Mouse (Mus musculus) embryonic facial prominence, embryonic 14.5 days (tissue): ENCODE measurements around the gene Plpp4. TPM values are rescaled to one million over a fixed set of nuclear protein-coding genes. Genes with fewer than 3 reads are reported as not detected.

Experiments
- ATAC-seq: fragments of 200-750 bp; cut with Nextera tagmentation; 2 replicates; pipeline ENCODE4 v1.8.0; 2017; ENCODE audit warnings: low read depth, moderate number of reproducible peaks, moderate TSS enrichment
- DNase-seq: peaks from one replicate; pipeline ENCODE4 v3.0.0-alpha.2; 2015; ENCODE audit warnings: low spot score
- H3K27ac ChIP-seq: fragments of 300-500 bp; sonication (generic); replicated peaks from 2 replicates; pipeline ENCODE4 v1.5.1; 2014; ENCODE audit warnings: low read depth, mild to moderate bottlenecking, low read length, moderate library complexity
- H3K27me3 ChIP-seq: fragments of 300-500 bp; sonication (generic); replicated peaks from 2 replicates; pipeline ENCODE4 v1.6.1; 2014; ENCODE audit warnings: low read length; ENCODE audit not compliant: control insufficient read depth, insufficient read depth
- H3K36me3 ChIP-seq: fragments of 300-500 bp; sonication (generic); 2 replicates; pipeline ENCODE4 v1.6.1; 2014; ENCODE audit warnings: low read length, mixed read lengths; ENCODE audit not compliant: control insufficient read depth, insufficient read depth
- H3K4me1 ChIP-seq: fragments of 300-500 bp; sonication (generic); 2 replicates; pipeline ENCODE4 v1.6.1; 2014; ENCODE audit warnings: antibody characterized with exemption, low read length; ENCODE audit not compliant: control insufficient read depth, insufficient read depth
- H3K4me2 ChIP-seq: fragments of 300-500 bp; sonication (generic); 2 replicates; pipeline ENCODE4 v1.6.1; 2014; ENCODE audit warnings: low read depth, mild to moderate bottlenecking, low read length, moderate library complexity, mixed read lengths
- H3K4me3 ChIP-seq: fragments of 300-500 bp; sonication (generic); 2 replicates; pipeline ENCODE4 v1.5.1; 2014; ENCODE audit warnings: low read depth, mild to moderate bottlenecking, low read length
- H3K9ac ChIP-seq: fragments of 300-500 bp; sonication (generic); 2 replicates; pipeline ENCODE4 v1.6.1; 2014; ENCODE audit warnings: low read depth, mild to moderate bottlenecking, low read length, moderate library complexity, mixed read lengths
- H3K9me3 ChIP-seq: fragments of 300-500 bp; sonication (generic); 2 replicates; pipeline ENCODE4 v1.6.1; 2016; ENCODE audit warnings: low read length; ENCODE audit not compliant: control insufficient read depth
- WGBS: fragments of 180-500 bp; shearing (Covaris S2); extraction: QIAGEN DNeasy Blood & Tissue Kit; methylation state at CpG from one replicate; pipeline ENCODE4 v1.1.7; 2014; 5-methylcytosine and 5-hydroxymethylcytosine counted together
- polyA plus RNA-seq: library from polyadenylated mRNA; unstranded; fragments of >200 nt; fragmentation: Nextera tagmentation; extraction: Ambion mirVana; gene quantifications from 2 replicates; pipeline ENCODE4 v1.2.1, GENCODE M21; 2014

The Plpp4 gene
- polyA plus RNA-seq, 1 experiment from 2014 or later = 0.93 TPM

DNA sequence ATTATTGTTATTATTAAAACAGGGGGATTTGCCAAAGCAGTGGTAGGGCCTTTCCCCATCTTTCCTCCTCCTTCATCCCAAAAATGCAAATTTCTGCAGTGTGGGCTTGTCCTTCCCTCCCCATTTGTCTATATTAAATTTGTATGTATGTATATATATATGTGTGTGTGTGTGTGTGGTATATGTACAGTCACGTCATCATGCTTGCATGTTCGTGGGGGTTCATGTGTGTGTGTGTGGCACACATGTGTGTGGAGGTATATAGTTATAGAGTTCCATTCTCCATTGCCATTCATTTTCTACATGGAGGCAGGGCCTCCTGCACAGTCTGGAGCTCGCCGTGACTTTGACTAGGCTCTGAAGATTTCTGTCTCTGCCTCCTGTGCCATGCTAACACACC is 22.0 kb downstream of the Plpp4 start:
- Histone ChIP-seq H3K9ac (no peak overlapping the region), H3K4me1 (no peaks in the 10 kb centered on the region), H3K27ac (no peak overlapping the region), H3K4me3 (no peak overlapping the region), H3K9me3 (no peaks in the 10 kb centered on the region), H3K36me3 (no peaks in the 10 kb centered on the region), H3K27me3 (no peaks in the 10 kb centered on the region), H3K4me2 (no peak overlapping the region)
- 88% methylated on average over 4 of the region's 4 CpGs for WGBS
- ATAC-seq (no peak), DNase-seq (no peak)

DNA sequence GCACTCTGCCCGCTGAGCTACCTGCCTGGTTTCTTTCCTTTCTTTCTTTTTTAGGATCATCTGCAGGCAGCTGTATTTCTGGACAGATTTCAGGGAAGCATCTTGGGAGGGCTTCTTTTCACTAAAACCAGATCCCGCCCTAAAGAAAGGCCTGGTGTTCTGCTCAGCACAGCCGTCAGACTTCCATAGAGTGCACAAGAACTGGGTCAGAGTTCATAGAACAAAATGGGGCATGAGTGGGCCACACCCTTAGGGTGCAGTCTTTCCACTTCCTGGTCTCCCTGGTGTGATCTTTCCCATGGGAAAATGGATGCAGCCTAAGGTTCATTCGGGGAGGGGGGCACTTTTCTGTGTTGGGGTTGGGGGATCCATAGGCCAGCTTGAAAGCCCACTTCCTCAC is 22.4 kb downstream of the Plpp4 start:
- H3K27ac ChIP-seq = no peak overlapping the region
- no peak overlapping the region for H3K4me2 ChIP-seq
- no peaks in the 10 kb centered on the region for H3K9me3 ChIP-seq
- H3K4me1 ChIP-seq = no peaks in the 10 kb centered on the region
- no peaks in the 10 kb centered on the region for H3K27me3 ChIP-seq
- DNase-seq (no peak), ATAC-seq (no peak)
- H3K9ac ChIP-seq = no peak overlapping the region
- no peaks in the 10 kb centered on the region for H3K36me3 ChIP-seq
- 67% methylated on average over 4 of the region's 4 CpGs for WGBS
- H3K4me3 ChIP-seq = no peak overlapping the region

DNA sequence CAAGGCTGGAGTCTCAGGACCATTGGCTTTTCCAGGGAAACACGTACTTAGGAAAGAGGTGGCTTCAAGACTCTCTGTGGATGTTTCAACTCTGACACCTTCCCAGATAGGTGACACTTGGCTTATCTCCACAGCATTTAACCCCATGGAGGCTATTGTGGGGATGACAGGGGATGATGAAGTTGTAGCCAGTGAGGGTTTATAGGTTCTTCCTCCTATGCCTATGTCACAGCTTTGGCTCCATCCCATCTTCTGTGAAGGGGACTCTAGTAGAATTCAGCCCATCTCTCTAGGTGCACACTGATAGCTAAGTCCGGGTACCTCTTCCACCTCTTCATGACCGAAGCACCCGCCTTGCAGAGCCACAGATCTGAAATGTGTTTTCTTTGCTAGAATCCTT is 25.1 kb downstream of the Plpp4 start:
- no peak overlapping the region for H3K4me3 ChIP-seq
- no peak for DNase-seq
- H3K9ac ChIP-seq = no peak overlapping the region
- H3K27me3 ChIP-seq = no peaks in the 10 kb centered on the region
- H3K36me3 ChIP-seq = no peaks in the 10 kb centered on the region
- no peak for ATAC-seq
- H3K4me2 ChIP-seq = no peak overlapping the region
- WGBS = 87% methylated on average over 4 of the region's 4 CpGs
- H3K9me3 ChIP-seq = no peaks in the 10 kb centered on the region
- no peaks in the 10 kb centered on the region for H3K4me1 ChIP-seq
- no peak overlapping the region for H3K27ac ChIP-seq

DNA sequence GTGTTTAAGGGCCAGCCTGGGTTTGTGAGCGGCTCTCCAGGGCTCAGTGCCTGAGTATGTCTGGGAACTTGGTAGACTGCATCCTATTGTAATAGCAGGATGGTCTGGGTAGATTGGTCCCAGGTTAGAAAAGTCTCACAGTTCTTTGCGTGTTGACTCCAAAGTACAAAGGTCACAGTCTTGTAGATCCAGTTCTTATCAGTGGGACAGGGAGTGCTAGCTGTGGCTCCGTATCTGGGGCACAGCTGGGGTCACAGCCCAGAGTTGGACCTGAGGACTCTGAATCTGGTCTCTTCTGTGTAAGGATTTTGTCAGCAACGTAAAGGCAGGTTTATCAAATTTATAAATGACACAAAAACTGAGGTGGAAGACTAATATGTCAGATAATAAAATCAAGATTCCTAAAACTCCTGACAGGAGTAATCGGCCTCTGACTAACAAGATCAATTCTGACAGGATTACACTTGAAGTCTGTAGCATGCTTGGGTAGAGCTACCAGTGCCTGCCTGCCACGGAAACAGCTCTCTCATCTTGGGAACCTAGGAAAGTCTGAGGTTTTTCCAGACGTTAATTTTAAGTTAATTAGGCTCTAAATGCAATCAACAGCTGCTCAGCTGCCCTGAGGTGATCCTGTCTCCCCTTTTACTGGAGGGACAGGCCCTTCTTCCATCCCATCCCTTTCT is 28.5 kb downstream of the Plpp4 start:
- no peaks in the 10 kb centered on the region for H3K9me3 ChIP-seq
- no peak overlapping the region for H3K4me2 ChIP-seq
- ATAC-seq = no peak
- H3K4me1 ChIP-seq = no peaks in the 10 kb centered on the region
- no peak overlapping the region for H3K4me3 ChIP-seq
- no peaks in the 10 kb centered on the region for H3K36me3 ChIP-seq
- H3K27ac ChIP-seq = no peak overlapping the region
- no peaks in the 10 kb centered on the region for H3K27me3 ChIP-seq
- no peak for DNase-seq
- H3K9ac ChIP-seq = no peak overlapping the region
- 56% methylated on average over 7 of the region's 7 CpGs for WGBS

DNA sequence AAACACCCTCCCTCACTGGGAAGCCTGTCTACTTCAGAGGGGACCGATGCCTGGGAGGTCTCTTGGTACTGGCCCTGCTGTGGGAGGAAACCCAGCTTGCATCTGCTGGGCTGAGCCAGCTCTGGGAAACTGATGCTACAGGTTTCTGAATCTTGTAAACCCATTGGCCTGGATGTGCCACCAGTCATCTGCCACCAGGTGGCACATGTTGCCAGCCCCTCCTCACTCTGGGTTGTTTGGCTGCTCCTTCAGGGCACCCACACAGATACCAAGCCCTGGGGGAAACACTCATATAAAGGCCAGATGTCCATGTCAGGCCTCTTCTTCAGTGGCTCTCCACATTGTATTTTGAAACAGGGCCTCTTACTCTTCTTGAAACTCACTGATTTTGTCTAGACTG is 36.4 kb downstream of the Plpp4 start:
- H3K4me2 ChIP-seq = no peak overlapping the region
- H3K9me3 ChIP-seq = no peaks in the 10 kb centered on the region
- 75% methylated on average over 1 of the region's 1 CpGs for WGBS
- no peak for ATAC-seq
- H3K36me3 ChIP-seq = no peaks in the 10 kb centered on the region
- no peak overlapping the region for H3K27ac ChIP-seq
- H3K9ac ChIP-seq = no peak overlapping the region
- H3K4me3 ChIP-seq = no peak overlapping the region
- no peak for DNase-seq
- no peaks in the 10 kb centered on the region for H3K4me1 ChIP-seq
- H3K27me3 ChIP-seq = no peaks in the 10 kb centered on the region

DNA sequence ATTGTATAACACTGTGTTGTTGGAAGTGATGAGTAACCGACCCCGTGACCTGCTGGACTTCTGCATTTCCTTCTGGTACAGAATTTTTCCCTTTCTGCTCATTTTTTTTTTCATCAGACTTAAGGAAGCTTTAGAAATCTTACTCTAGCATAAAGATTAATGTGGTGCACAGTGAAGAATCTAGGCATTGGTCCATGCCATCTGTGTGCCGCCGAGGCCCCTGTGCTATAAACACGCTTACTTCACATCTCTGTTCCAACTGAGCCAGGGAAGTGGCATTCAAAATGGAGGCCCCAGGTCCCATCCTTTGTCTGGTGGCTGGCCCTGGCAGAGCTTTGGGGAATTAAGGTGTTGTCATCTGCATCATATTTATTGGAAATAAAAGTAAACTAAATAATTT is 44.8 kb downstream of the Plpp4 start:
- ATAC-seq = no peak
- H3K9me3 ChIP-seq = no peaks in the 10 kb centered on the region
- no peak overlapping the region for H3K4me2 ChIP-seq
- 93% methylated on average over 5 of the region's 5 CpGs for WGBS
- no peaks in the 10 kb centered on the region for H3K4me1 ChIP-seq
- no peak overlapping the region for H3K9ac ChIP-seq
- no peak overlapping the region for H3K27ac ChIP-seq
- no peak overlapping the region for H3K4me3 ChIP-seq
- no peaks in the 10 kb centered on the region for H3K36me3 ChIP-seq
- no peaks in the 10 kb centered on the region for H3K27me3 ChIP-seq
- DNase-seq = no peak

DNA sequence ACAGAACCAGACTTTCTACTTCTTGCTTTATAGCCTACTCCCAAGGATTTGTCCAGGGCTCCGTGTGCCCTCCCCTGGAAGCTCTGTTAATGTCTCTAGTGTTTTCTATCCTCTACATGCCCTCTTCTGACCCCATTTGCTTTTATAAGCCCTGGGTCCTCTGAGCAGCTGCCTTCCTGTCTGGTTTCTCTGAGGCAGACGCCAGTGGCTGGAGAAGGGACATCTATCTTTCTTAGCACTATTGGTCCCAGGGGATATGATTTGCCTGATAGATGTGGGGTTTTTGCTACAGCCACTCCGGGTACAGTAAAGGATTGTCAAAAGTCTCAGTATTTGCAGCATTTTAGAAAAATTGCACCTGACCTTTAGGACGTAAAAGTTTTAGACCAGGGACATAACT is 46.5 kb downstream of the Plpp4 start:
- H3K4me1 ChIP-seq = 0 out of 2 replicates have a peak, but pooled peaks cover 7% of the 10 kb centered on the region
- ATAC-seq = no peak
- no peaks in the 10 kb centered on the region for H3K36me3 ChIP-seq
- H3K9me3 ChIP-seq = no peaks in the 10 kb centered on the region
- H3K4me2 ChIP-seq = no peak overlapping the region
- H3K4me3 ChIP-seq = no peak overlapping the region
- H3K9ac ChIP-seq = no peak overlapping the region
- H3K27ac ChIP-seq = no peak overlapping the region
- no peak for DNase-seq
- WGBS = 65% methylated on average over 4 of the region's 4 CpGs
- H3K27me3 ChIP-seq = no peaks in the 10 kb centered on the region

DNA sequence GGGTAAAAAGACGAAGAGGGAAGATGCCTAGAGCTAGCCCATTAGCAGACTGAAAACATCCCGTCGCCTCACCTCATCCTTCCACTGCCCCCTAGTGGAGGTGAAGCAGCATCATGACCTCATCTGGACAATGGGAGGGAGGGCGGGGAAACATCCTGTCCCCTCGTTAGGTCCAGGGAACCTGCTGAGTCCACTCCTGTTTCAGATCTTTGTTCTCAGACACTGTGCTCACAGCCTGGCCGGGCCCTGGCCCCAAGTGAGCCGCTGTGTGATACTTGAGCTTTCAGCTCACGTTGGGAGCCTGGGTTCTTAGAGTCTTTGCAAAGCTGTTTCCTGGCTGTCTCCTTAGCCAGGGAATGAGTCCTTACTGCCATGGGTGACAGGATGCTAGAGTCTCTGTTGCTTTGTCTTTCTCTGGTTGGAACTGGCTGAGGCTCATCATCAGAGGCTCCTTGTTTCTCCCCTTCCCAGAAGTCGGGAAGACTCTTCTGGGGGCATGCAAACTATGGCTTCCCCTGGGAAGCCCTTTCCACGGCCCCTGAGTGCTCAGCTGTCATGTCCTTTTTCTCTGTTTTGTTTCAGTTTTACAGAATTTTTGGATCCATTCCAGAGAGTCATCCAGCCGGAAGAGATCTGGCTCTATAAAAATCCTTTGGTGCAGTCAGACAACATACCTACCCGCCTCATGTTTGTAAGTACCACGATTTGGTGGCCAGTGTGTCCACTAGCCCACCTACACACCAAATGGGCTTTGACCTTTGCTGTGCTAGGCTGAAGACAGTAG is 50.4 kb downstream of the Plpp4 start:
- Histone ChIP-seq H3K9ac (no peak overlapping the region), H3K4me1 (0 out of 2 replicates have a peak, but pooled peaks cover 7% of the 10 kb centered on the region), H3K27me3 (no peaks in the 10 kb centered on the region), H3K27ac (no peak overlapping the region), H3K4me3 (no peak overlapping the region), H3K4me2 (no peak overlapping the region), H3K36me3 (no peaks in the 10 kb centered on the region), H3K9me3 (no peaks in the 10 kb centered on the region)
- DNase-seq (peak; percentile 12), ATAC-seq (peak; percentile 22; the same call in 1 of the 2 replicates)
- WGBS = 21% methylated on average over 13 of the region's 13 CpGs

DNA sequence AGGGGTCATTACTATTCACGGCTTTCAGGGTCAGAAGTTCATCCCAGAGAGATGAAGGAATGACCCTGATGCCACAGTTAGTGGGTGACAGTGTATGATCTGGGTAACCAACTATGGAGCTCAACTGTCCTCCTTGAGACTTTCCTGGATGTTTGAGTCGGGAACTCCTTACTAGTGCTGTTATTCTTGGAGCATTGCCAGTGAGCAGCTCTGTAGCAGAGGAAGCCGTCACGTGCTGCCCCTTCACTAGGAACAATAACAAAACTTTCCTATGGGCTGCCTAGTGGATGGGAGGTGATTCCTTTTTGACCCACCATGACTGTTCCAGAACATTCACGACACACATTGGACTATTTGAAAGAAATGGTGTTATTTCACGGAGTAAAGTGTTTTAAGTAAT is 51.8 kb downstream of the Plpp4 start:
- ATAC-seq (no peak), DNase-seq (peak; percentile 72)
- Histone ChIP-seq H3K4me3 (no peak overlapping the region), H3K27ac (no peak overlapping the region), H3K9me3 (no peaks in the 10 kb centered on the region), H3K4me2 (no peak overlapping the region), H3K27me3 (no peaks in the 10 kb centered on the region), H3K4me1 (0 out of 2 replicates have a peak, but pooled peaks cover 7% of the 10 kb centered on the region), H3K9ac (no peak overlapping the region), H3K36me3 (no peaks in the 10 kb centered on the region)
- WGBS = 43% methylated on average over 6 of the region's 6 CpGs
